Mouse (Mus musculus) myocyte (in vitro differentiated cells): ENCODE results near the gene Zbtb5. TPM values are rescaled to one million over a fixed set of nuclear protein-coding genes. Genes with fewer than 3 reads are reported as not detected.
"Not testable (repeated sequence)": the region's sequence is repeated elsewhere in the genome, so short reads cannot be mapped to it uniquely, and the experiment has no call there.

ENCODE experiments used
- H3K27me3 ChIP-seq: one replicate; pipeline ENCODE4 v1.6.1; 2011; ENCODE audit not compliant: control insufficient read depth, insufficient read depth, insufficient read length
- H3K36me3 ChIP-seq: one replicate; pipeline ENCODE4 v1.6.1; 2011; ENCODE audit not compliant: control insufficient read depth, insufficient read depth
- H3K4me2 ChIP-seq: one replicate; pipeline ENCODE4 v1.6.1; 2011; ENCODE audit warnings: low read depth, control low read depth
- H3K4me3 ChIP-seq: one replicate; pipeline ENCODE4 v1.5.1; 2011; ENCODE audit warnings: mild to moderate bottlenecking, control low read depth, moderate library complexity
- H3K79me2 ChIP-seq: one replicate; pipeline ENCODE4 v1.6.1; 2011; ENCODE audit not compliant: control insufficient read depth, insufficient read depth
- H3ac ChIP-seq: one replicate; pipeline ENCODE4 v1.6.1; 2011; ENCODE audit not compliant: control insufficient read depth, insufficient read length
- CEBPB ChIP-seq: IDR thresholded peaks from 2 replicates; pipeline ENCODE4 v1.6.1; 2011; ENCODE audit warnings: mild to moderate bottlenecking, moderate library complexity; ENCODE audit not compliant: poor library complexity, insufficient read depth, severe bottlenecking
- E2F4 ChIP-seq: IDR thresholded peaks from one replicate; pipeline ENCODE4 v1.6.1; 2011; ENCODE audit warnings: mild to moderate bottlenecking, control low read depth, moderate library complexity; ENCODE audit not compliant: insufficient read depth
- MAX ChIP-seq: IDR thresholded peaks from one replicate; pipeline ENCODE4 v1.6.1; 2011; ENCODE audit warnings: low read depth, mild to moderate bottlenecking, control low read depth
- MYOD1 ChIP-seq, 3 experiments: IDR thresholded peaks; one replicate each; pipeline ENCODE4 v1.6.1; 2011; ENCODE audit warnings: control low read depth in 2 of 3, low read depth in 2 of 3, mild to moderate bottlenecking in 2 of 3, moderate library complexity in 1 of 3; ENCODE audit not compliant: insufficient read length in 2 of 3, control insufficient read depth in 1 of 3
- MYOG ChIP-seq, 3 experiments: IDR thresholded peaks; one replicate each; pipeline ENCODE4 v1.6.1; 2011; ENCODE audit warnings: control low read depth in 2 of 3, low read depth in 2 of 3, mild to moderate bottlenecking in 2 of 3; ENCODE audit not compliant: insufficient read length in 2 of 3, control insufficient read depth in 1 of 3, insufficient read depth in 1 of 3
- POLR2A ChIP-seq: IDR thresholded peaks from one replicate; pipeline ENCODE4 v1.6.1; 2011; ENCODE audit warnings: low read depth, mild to moderate bottlenecking, control low read depth, moderate library complexity; ENCODE audit not compliant: insufficient read length
- POLR2AphosphoS2 ChIP-seq: IDR thresholded peaks from one replicate; pipeline ENCODE4 v1.6.1; 2011; ENCODE audit warnings: low read depth, control low read depth; ENCODE audit not compliant: insufficient read length
- REST ChIP-seq: IDR thresholded peaks from one replicate; pipeline ENCODE4 v1.6.1; 2011; ENCODE audit warnings: mild to moderate bottlenecking, control low read depth, moderate library complexity; ENCODE audit not compliant: insufficient read depth, insufficient read length
- SRF ChIP-seq: IDR thresholded peaks from one replicate; pipeline ENCODE4 v1.6.1; 2011; ENCODE audit warnings: low read depth; ENCODE audit not compliant: control insufficient read depth, insufficient read length
- TCF12 ChIP-seq: IDR thresholded peaks from one replicate; pipeline ENCODE4 v1.6.1; 2011; ENCODE audit warnings: mild to moderate bottlenecking, control low read depth; ENCODE audit not compliant: poor library complexity, insufficient read depth, severe bottlenecking
- TCF3 ChIP-seq: IDR thresholded peaks from one replicate; pipeline ENCODE4 v1.6.1; 2011; ENCODE audit warnings: low read depth, control low read depth; ENCODE audit not compliant: insufficient read length
- USF1 ChIP-seq: IDR thresholded peaks from one replicate; pipeline ENCODE4 v1.6.1; 2011; ENCODE audit warnings: low read depth, mild to moderate bottlenecking, control low read depth, moderate library complexity
- polyA plus RNA-seq: library from polyadenylated mRNA; unstranded; fragments of >200 nt; fragmentation: generic; extraction: Trizol; gene quantifications from one replicate; pipeline ENCODE4 v1.2.1, GENCODE M21; 2012; ENCODE audit warnings: missing spikeins

The Zbtb5 gene
- polyA plus RNA-seq, 1 experiment: 5.1 TPM

DNA sequence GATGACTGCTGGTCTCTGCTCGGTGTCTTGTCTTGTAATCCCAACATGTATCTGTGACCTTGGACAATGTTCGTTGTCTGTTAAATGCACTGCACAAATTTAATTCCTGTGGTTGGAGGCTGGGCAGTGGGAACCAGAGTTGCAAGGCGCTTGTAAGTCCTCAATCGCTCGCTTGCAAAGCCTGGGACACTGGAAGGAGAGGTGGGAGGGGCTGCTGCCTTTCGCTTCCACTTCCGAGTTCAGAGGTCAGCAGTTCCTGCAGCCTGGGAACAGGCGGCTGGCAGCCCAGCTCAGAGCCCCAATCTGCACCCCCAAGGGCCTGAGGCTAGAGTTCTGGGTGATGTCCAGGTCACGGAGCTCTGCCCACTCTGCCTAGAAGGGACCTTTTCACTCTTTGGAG is 59.2 kb downstream of the Zbtb5 start:
- H3K4me3 ChIP-seq: no peak overlapping the region
- H3K79me2 ChIP-seq: no peaks in the 10 kb centered on the region
- no peak overlapping the region for H3K4me2 ChIP-seq
- no peak for TF ChIP-seq MAX
- TF ChIP-seq E2F4: no peak
- TF ChIP-seq POLR2A: no peak
- no peak for TF ChIP-seq TCF12
- TF ChIP-seq MYOD1 (IDR thresholded peaks at IDR 0.05; ENCODE audit: control insufficient read depth in 1 of 3, insufficient read length in 2 of 3, low read depth in 2 of 3): no peak
- TF ChIP-seq CEBPB: no peak
- TF ChIP-seq USF1: no peak
- no peak for TF ChIP-seq REST
- no peak for TF ChIP-seq POLR2AphosphoS2
- no peak for TF ChIP-seq TCF3
- TF ChIP-seq MYOG (IDR thresholded peaks at IDR 0.05; ENCODE audit: control insufficient read depth in 1 of 3, insufficient read depth in 1 of 3, insufficient read length in 2 of 3, low read depth in 2 of 3): no peak
- TF ChIP-seq SRF: no peak
- no peaks in the 10 kb centered on the region for H3K27me3 ChIP-seq
- no peak overlapping the region for H3ac ChIP-seq
- H3K36me3 ChIP-seq: no peaks in the 10 kb centered on the region

DNA sequence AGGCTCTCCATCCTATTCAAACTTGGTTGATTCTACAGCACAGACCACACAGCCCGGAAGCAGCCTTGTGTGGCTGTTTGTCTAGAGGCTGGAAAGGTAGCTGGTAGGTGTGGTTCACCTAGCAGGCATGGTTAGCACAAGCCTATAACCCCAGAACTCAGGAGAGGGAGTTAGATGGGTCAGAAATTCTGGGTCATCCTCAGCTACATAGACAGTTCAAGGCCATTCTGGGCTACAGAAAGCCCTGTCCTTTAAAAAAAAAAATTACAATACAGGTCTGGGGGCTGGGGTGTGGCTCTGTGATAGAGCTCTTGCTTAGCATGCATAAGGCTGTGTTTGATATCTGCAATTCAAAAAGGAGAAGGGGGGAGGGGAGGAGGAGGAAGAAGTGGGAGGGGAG is 63.9 kb downstream of the Zbtb5 start:
- no peak overlapping the region for H3K4me2 ChIP-seq
- no peak overlapping the region for H3K4me3 ChIP-seq
- H3K27me3 ChIP-seq: no peaks in the 10 kb centered on the region
- H3ac ChIP-seq: no peak overlapping the region
- H3K36me3 ChIP-seq: no peaks in the 10 kb centered on the region
- no peak for TF ChIP-seq MYOG (IDR thresholded peaks at IDR 0.05; ENCODE audit: control insufficient read depth in 1 of 3, insufficient read depth in 1 of 3, insufficient read length in 2 of 3, low read depth in 2 of 3)
- no peak for TF ChIP-seq USF1
- TF ChIP-seq TCF12: no peak
- TF ChIP-seq MAX: no peak
- TF ChIP-seq TCF3: no peak
- TF ChIP-seq E2F4: no peak
- TF ChIP-seq MYOD1 (IDR thresholded peaks at IDR 0.05; ENCODE audit: control insufficient read depth in 1 of 3, insufficient read length in 2 of 3, low read depth in 2 of 3): no peak
- no peak for TF ChIP-seq REST
- TF ChIP-seq SRF: no peak
- TF ChIP-seq POLR2A: no peak
- TF ChIP-seq POLR2AphosphoS2: no peak
- TF ChIP-seq CEBPB: no peak
- no peaks in the 10 kb centered on the region for H3K79me2 ChIP-seq

DNA sequence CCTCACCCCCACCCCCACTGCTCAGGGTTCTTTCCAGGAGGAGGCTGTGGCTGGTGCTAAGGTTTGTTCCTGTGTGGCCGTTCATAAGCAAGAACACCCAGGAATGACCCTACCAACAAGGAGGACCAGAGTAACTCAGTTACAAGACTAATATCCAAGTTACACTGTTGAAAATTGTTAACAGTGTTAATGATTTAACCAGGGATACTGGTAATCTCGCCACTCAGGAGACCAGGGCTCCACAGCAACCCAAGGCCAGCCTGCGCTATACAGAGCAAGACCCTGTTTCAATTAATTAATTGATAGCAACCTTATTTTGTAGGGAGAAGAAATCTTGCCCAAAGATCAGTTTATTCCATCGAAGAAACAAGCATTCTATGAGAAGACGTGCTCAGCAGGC is 64.7 kb downstream of the Zbtb5 start:
- H3K4me3 ChIP-seq: no peak overlapping the region
- no peaks in the 10 kb centered on the region for H3K27me3 ChIP-seq
- H3K79me2 ChIP-seq: no peaks in the 10 kb centered on the region
- TF ChIP-seq MAX (no peak), POLR2A (no peak), CEBPB (no peak), POLR2AphosphoS2 (no peak), REST (no peak), MYOG (IDR thresholded peaks at IDR 0.05; ENCODE audit: control insufficient read depth in 1 of 3, insufficient read depth in 1 of 3, insufficient read length in 2 of 3, low read depth in 2 of 3) (no peak), SRF (no peak), TCF12 (no peak), E2F4 (no peak), USF1 (no peak), MYOD1 (IDR thresholded peaks at IDR 0.05; ENCODE audit: control insufficient read depth in 1 of 3, insufficient read length in 2 of 3, low read depth in 2 of 3) (no peak), TCF3 (no peak)
- H3ac ChIP-seq: no peak overlapping the region
- H3K36me3 ChIP-seq: no peaks in the 10 kb centered on the region
- no peak overlapping the region for H3K4me2 ChIP-seq

DNA sequence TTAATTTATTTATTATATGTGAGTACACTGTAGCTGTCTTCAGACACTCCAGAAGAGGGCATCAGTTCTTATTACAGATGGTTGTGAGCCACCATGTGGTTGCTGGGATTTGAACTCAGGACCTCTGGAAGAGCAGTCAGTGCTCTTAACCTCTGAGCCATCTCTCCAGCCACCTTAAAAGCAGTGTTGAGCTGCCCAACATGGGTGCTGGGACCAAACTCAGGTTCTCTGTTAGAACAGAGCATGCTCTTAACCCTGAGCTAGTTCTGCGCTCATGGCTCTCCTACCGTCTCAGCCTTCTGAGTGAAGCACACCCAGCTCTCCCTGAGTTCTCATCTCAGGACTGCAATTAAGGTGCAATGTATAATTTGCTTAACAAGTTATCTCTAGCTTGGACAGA is 66.1 kb downstream of the Zbtb5 start:
- not testable (repeated sequence) for H3K36me3 ChIP-seq, H3K4me3 ChIP-seq, H3ac ChIP-seq, H3K4me2 ChIP-seq, H3K27me3 ChIP-seq, H3K79me2 ChIP-seq

DNA sequence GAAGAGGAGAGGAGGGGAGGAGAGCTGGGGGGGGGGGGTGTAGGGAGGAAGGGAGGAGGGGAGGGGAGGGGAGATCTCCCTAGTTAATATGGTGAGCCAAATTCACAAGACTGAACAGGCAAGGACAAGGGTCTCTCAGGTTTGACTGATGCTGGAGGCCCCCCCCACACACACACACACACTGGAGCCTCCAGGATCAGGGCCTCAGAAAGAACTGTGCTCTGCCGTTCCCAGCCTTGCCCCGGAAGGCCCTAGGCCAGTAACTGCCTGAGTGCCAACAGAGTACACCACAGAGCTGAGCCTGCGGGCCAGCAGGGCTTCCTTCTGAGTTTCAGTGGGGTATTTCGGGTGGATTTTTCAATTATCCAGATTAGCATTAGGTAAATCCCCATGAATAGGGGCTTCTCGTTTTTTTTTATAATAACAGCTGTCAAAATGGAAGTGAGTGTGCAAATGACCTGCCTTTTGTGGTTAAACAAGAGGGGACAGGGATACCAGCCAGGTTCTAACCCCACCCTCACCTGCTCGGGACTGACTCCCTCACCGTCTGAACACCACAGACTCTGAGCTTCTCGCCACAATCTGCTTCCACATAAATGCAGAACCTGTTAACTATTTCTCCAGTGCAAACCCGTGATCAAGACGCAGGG is 67.7 kb downstream of the Zbtb5 start:
- TF ChIP-seq MYOG (IDR thresholded peaks at IDR 0.05; ENCODE audit: control insufficient read depth in 1 of 3, insufficient read depth in 1 of 3, insufficient read length in 2 of 3, low read depth in 2 of 3) (no peak), MYOD1 (IDR thresholded peaks at IDR 0.05; ENCODE audit: control insufficient read depth in 1 of 3, insufficient read length in 2 of 3, low read depth in 2 of 3) (no peak), MAX (no peak), TCF3 (no peak), POLR2AphosphoS2 (no peak), USF1 (no peak), POLR2A (no peak), SRF (no peak), REST (no peak), E2F4 (no peak), TCF12 (no peak), CEBPB (no peak)
- H3K4me2 ChIP-seq: no peak overlapping the region
- H3K79me2 ChIP-seq: no peaks in the 10 kb centered on the region
- no peak overlapping the region for H3K4me3 ChIP-seq
- H3K36me3 ChIP-seq: no peaks in the 10 kb centered on the region
- H3ac ChIP-seq: no peak overlapping the region
- peaks cover 7% of the 10 kb centered on the region for H3K27me3 ChIP-seq
